Mouse (Mus musculus) adrenal gland, adult 18-20 months (tissue): ENCODE results near the gene Rasgrf1. TPM values are rescaled to one million over a fixed set of nuclear protein-coding genes. Genes with fewer than 3 reads are reported as not detected.

Source experiments
- DNase-seq, 2 experiments: peaks; one replicate each; pipeline ENCODE4 v3.0.0; 2021 to 2022; ENCODE audit warnings: low spot score in 2 of 2
- total RNA-seq, 2 experiments: library from RNA; stranded (reverse); gene quantifications; 1 replicate in 1 of 2; 2 replicates in 1 of 2; pipeline ENCODE4 v1.2.3; 2021

Gene Rasgrf1
- total RNA-seq, 2 experiments from 2014 or later = 18.2 to 26.9 TPM

GRCm38 (mm10) chr9:89967716-89968115 is 58.0 kb downstream of the Rasgrf1 start:
- DNase-seq = peak in 1 of 2 experiments; percentile 6

GRCm38 (mm10) chr9:89968836-89969450 is 59.2 kb downstream of the Rasgrf1 start:
- peak in 1 of 2 experiments; percentile 19 for DNase-seq

- DNase-seq = no peak
Observed at GRCm38 (mm10) chr9:89970271-89970670, 60.6 kb downstream of the Rasgrf1 start.

- no peak for DNase-seq
Observed at GRCm38 (mm10) chr9:89970886-89971486, 61.3 kb downstream of the Rasgrf1 start.

GRCm38 (mm10) chr9:89972321-89972720 is 62.6 kb downstream of the Rasgrf1 start:
- peak in 1 of 2 experiments; percentile 7 for DNase-seq

- peak in 1 of 2 experiments; percentile 12 for DNase-seq
Observed at GRCm38 (mm10) chr9:89973856-89974255, 64.1 kb downstream of the Rasgrf1 start.

- peak in 1 of 2 experiments; percentile 17 for DNase-seq
Observed at GRCm38 (mm10) chr9:89974463-89974931, 64.8 kb downstream of the Rasgrf1 start.

GRCm38 (mm10) chr9:89976366-89976940 is 66.7 kb downstream of the Rasgrf1 start:
- DNase-seq = peak in 1 of 2 experiments; percentile 12

- DNase-seq = peak in 1 of 2 experiments; percentile 8
Observed at GRCm38 (mm10) chr9:89979248-89979647, 69.5 kb downstream of the Rasgrf1 start.

- DNase-seq = no peak
Observed at GRCm38 (mm10) chr9:89982256-89982655, 72.5 kb downstream of the Rasgrf1 start.

GRCm38 (mm10) chr9:89988053-89988452 is 78.3 kb downstream of the Rasgrf1 start:
- DNase-seq = no peak

GRCm38 (mm10) chr9:89988811-89989528 is 79.3 kb downstream of the Rasgrf1 start:
- DNase-seq = no peak

- DNase-seq = no peak
Observed at GRCm38 (mm10) chr9:90006432-90006831, 96.7 kb downstream of the Rasgrf1 start.

- DNase-seq = no peak
Observed at GRCm38 (mm10) chr9:90007094-90007493, 97.4 kb downstream of the Rasgrf1 start.

- DNase-seq = no peak
Observed at GRCm38 (mm10) chr9:90008138-90008537, 98.4 kb downstream of the Rasgrf1 start.

- DNase-seq = no peak
Observed at GRCm38 (mm10) chr9:90011849-90012248, 102.1 kb downstream of the Rasgrf1 start.

GRCm38 (mm10) chr9:90014649-90015048 is 104.9 kb downstream of the Rasgrf1 start:
- DNase-seq = no peak

- DNase-seq = no peak
Observed at GRCm38 (mm10) chr9:90016204-90016603, 106.5 kb downstream of the Rasgrf1 start.

GRCm38 (mm10) chr9:90020866-90021265 is 111.2 kb downstream of the Rasgrf1 start:
- DNase-seq = no peak

GRCm38 (mm10) chr9:90021442-90021841 is 111.7 kb downstream of the Rasgrf1 start:
- no peak for DNase-seq

- DNase-seq = no peak
Observed at GRCm38 (mm10) chr9:90027709-90028108, 118.0 kb downstream of the Rasgrf1 start.

- no peak for DNase-seq
Observed at GRCm38 (mm10) chr9:90033922-90034321, 124.2 kb downstream of the Rasgrf1 start.
